Mouse (Mus musculus) frontal cortex, postnatal 14 days (tissue): Measurements from ENCODE around the gene Mrfap1.

Source experiments
- DNase-seq, 2 experiments: peaks; one replicate each; pipeline ENCODE4 v3.0.0; 2022; ENCODE audit warnings: low spot score in 2 of 2

The Mrfap1 gene

DNA sequence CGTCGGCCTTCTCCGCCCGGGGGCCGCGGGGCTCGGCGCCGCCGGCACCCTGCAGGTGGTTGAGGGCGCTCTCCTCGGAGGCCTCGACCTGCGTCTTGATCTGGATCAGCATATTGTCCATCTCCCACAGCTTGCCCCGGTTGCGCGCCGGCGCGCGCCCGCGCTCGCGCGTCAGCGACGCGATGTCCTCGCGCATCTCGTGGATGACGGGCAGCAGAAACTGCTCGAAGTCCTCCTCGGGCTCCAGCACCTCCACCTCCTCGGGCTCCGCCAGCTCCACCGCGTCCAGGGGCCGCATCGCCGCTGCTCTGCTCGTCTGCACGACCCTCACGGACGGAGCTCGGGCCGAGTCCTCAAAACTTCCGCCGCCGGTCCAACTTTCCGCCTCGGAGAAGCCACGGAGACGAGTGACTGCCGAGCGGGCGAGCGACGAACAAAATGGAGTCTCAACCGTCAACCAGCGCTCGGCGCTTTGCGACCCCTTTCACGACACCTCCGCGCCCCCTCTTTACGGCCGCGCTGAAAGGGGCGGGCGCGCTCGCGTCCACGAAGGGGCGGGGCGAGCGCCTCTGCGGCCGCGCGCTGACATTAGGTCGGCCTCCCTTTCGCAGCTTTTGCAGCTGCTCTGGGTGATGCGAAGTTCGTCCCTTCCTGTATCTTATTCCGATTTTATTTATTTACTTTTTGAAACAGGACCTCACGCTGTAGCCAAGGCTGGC lies at the start of gene Mrfap1:
Gene Mrfap1, minus strand, starts transcription at position 477 of the 719 bp plus-strand sequence.
- DNase-seq: peak; percentile 88 to 90

DNA sequence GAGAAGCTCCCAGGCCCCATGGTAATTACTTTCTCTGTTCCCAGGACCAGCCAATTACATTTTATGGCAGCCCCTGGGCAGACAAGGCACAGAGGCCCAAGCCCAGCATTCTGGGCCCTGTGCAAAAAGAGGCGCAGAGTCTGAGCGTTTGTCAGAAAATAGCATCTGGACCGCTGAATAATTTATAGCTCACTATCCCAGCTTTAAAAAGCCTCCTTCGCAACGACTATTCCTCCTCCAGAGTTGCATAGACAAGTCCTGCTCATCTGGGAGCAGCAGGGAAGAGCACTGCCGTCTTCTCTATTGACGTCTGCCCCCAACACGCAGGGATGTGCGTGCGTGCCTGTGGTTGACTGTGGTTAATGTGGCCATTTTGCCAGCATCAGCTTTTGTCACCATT lies 47.9 kb upstream of the Mrfap1 start:
- DNase-seq: no peak

DNA sequence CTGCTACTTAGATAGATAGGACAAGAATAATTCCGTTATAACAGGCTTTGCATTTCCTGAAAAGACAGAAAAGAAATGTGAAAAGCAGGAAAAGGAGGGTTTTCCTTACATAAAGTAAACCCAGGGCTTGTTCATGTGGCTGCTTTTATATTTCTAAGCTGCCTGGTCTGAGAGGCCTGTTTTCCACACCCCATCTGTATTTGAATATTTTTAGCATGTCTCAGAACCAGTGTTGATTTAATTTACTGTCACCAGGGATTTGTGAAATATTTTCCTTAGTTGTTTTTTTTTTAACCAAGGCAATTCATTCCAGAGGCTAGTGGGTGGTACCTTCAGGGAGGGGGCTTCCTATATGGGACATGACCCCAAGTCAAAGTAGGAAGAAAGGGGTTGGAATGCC lies 45.1 kb upstream of the Mrfap1 start:
- DNase-seq: no peak

DNA sequence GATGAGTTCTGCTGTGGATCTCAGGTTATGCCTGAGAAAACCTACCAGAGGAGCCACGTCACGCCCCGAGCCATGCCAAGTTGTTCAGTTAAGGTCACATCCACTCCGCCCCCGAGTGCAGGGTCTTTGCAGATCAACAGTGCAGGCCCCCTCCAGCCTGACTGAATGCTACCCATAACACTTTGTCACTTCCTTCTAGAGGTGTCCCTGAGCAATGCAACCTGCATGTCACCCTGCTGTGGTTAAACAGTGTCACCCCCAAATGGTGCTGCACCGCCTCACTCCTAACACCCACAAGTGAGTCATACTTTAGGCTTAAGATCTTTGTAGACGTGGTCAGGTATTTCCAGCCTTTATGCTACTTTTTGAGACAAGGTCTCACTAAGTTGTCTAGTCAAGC lies 43.5 kb upstream of the Mrfap1 start:
- no peak for DNase-seq

DNA sequence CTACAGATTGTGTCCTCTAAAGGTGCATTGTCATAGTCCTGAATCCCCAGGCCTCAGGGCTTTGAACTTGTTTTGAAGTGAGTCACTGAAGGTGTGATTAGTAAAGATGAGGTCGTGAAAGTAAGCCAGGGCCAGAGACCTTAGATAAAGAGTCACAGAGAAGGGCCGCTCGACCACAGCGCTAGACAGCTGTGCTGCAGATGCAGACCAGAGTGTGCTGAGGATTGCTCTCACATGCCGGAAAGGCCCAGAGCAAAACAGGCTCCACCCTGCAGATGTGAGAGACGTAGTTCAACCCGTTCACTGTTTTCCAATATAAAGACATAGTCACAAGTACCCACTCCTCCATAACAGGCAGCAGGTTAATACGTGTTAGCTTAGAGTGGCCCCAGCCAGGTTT lies 43.0 kb upstream of the Mrfap1 start:
- no peak for DNase-seq

DNA sequence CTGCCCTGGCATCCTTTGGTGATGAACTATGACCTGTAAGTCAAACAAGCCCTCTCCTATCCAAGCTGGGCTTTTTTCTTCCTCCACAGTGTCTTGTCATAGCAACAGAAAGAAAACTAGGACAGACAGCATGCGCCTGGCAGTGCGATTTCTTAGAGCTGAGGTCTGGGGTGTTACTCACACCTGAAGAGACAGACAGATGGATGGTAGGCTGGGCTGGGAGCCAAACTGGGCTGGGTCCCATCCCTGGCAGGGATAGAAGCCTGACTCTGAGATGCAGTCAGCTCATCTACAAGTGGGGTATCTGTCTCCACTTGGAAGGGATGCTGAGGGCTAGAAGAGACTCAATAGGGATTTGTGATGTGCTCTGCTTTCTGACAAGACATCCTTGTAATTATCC lies 42.5 kb upstream of the Mrfap1 start:
- DNase-seq: peak; percentile 48 to 58

DNA sequence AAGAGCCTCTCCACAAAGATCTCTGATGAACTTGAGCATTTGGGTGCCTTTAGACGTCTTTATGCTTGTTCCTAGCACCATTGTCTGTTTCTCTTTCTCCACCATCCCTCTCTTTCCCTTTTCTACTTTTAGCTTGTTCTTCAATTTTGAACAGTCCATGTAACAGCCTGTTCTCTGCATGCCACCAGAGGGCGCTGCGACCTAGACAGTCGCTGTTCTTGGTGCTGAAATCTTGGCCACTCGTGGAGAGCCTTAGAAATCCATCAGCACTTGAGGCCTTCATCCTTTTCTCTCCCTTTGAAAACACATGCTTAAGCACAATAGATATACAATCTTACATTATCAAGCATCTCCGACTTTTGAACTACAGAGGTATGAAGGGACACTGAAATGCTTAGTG lies 39.4 kb upstream of the Mrfap1 start:
- peak; percentile 48 to 79 for DNase-seq

DNA sequence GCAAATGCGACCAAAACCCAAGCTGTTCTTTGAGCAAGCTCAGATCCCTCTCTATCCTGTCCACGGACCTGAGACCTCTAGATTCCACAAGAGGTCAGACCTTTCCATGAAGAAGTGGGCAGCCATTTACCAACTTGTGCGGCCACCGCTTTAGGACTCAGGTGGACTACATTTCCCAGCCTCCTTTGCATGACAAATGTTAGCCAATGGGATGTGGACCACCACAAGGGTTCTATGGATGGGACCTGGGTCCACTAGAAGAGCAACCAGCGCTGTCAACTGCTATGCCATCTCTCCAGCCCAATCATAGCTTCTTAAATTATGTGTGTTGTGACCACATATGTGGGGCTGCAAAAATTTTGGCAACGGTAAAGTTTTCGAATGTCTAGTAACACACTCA lies 34.7 kb upstream of the Mrfap1 start:
- DNase-seq: peak in 1 of 2 experiments; percentile 40

DNA sequence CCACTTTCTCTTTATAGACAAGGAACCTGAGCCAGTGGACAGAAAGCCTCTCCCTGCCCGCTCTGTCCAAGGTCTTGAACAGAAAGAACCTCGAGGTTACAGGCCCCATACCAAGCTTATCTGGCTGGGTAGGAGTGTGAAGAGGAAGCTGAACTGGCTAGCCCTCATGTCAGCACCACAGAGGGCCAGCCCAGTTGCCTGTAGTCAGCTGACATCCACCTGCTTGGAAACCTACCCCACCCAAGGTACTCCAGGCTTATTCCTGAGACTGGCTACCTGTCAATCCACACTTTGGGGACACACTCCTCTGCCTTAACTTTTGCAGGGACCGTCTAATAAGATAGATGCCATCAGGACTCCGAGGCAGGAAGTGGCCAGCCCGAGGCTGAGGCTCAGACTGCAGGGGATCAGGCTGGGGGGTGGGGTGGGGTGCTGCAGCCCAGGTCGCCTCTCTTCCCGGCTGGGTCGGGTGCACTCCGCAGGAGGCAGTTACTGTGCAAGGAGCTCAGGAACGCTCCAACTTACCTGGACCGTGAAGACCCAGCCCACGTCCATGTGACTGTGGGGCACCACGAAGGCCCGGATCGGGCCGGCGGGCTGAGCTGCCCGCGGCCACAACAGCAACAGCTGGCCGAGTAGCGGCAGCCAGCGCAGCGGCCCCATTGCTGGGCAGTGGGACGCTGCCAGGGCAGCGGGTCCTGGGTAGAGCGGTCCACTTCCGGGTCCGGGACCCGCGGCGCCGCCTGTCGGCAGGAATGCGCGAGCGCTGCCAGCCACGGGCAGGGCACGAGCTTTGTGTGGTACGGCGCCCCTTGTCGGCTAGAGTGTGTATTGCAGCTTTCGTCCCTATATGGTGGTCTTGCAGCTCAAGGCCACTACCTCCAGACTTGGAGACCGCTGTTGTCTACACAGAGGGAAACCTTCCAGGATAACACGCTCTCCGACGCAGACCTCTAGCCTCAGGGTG lies 33.6 kb upstream of the Mrfap1 start, which contains the start of gene Man2b2:
Gene Man2b2, minus strand, starts transcription at position 741 of the 967 bp plus-strand sequence.
- peak; percentile 76 to 82 for DNase-seq

DNA sequence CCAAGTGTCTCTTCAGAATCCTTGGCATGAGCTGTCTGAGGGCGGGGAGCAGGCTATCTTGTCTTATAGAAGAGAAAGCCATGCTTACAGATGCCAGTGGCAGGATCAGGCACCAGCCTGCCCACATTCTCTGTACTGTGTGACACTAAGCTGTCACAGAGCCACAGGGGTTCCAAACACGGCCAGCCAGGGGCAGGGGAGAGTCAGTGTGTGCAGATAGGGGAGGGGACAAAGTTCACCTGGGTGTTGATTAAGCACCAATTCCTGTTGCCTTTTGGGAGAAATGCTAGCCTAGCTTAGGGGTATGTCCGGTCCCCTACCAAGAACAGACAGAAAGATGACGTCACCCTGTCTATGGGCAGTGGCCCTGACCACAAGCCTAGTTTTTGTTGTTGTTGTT lies 32.5 kb upstream of the Mrfap1 start:
- no peak for DNase-seq

DNA sequence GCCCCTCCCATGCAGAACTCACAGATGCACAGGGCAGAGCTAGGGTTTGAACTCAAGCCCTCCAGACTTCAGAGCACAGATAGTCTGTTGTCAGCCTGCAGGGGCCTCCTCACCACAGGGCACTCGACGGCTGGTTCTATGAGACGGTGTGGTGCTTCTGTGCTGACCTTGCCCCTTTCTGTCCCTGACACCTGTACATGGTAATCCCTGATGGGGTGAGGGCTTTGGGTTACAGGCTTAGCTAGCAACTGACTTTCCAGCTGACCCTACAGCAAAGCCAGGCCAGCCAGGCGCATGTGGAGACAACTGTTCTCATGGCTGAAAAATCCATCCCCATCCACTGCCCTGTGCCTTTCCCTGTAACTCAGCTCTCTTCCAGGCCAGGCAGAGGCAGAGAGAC lies 26.3 kb upstream of the Mrfap1 start:
- DNase-seq: no peak

DNA sequence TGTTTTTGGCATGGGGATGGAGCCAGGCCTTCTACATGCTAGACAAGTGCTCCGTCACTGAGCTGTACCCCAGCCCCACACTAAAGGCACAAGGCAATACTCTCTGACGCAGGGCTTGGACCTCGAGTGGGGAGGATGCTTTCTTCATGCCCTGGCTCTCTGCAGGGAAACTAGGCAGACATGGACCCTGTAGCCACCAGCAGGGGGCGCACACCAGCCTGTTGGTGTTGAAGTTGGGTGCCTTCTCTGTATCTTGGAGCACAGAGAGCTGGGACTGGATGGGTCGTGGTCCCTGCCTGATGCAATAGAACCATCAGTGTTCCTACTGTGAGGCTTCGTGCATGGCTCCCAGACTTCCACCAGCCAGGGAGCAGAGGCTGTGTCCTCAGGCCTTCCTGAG lies 23.6 kb upstream of the Mrfap1 start:
- DNase-seq: peak in 1 of 2 experiments; percentile 52

DNA sequence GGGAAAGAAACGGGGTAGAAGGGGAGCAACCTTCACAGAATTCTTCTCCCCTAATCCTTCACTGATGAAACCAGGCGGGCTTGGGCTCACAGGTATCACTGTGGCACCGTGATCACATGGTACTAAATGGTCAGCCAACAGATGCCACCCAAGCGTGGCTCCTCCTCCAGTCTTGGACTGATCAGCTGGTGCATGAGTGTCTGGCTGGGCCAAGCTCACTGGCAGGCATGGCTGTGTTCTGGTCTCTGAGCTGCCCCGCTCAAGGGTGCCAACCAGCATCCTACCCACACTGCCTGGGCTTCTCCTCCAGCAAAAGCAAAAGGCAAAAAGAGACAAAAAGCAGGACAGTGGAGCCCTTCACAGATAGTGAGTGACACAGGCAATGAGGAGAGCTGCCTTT lies 23.2 kb upstream of the Mrfap1 start:
- DNase-seq: no peak

DNA sequence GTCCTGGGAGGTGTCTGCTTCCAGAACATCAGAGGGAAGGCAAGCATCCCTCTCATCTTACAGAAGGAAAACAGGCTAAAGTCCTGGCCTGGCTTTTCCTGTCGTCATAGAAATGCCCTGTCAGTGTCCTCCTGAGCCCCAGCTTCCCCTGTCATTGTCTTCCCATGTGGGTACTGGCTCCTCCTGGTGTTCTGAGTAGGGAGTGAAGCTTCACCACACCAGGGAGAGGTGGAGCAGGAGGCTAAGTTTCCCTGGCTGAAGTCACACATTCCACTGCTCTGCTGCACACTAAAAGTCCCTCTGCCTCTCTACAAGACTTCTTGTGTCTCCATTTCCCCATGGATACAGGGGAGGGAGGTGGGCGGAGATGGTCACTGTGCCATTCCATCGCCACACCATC lies 21.2 kb upstream of the Mrfap1 start:
- DNase-seq: no peak

DNA sequence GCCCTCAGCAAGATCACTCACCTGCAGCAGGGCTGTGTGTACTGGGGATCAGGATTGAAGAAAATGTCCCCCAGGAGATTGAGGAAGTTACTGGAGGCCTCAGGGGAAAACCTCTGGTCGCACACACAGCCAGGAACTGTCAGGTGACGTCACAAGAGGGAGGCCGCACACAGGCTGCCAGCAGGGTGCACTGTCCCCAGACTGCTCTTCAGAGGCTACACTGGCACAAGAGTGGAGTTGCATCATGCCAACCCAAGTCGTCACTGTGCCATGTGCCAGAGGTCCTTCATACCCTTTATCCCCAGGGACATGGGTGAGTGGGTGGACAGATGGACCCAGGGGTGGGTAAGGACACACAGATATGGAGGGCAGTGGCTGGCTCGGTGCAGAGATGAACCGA lies 18.0 kb upstream of the Mrfap1 start:
- no peak for DNase-seq

DNA sequence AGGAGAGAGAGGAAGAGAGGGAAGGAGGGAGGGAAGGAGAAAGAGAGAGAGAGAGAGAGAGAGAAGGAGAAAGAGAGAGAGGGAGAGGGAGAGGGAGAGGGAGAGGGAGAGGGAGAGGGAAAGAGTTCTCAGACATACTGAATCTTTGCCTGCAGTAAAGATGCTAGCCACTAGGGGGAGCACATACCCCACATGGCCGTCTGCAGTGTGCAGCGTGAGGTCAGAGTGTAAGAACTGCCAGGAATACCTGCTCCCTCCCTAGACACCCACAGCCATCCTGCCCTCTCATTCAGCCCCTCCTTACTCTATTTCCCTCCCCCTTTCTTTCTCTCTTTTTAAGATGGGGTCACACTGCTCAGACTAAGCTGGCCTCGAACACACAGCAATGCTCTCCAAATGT lies 14.8 kb upstream of the Mrfap1 start:
- DNase-seq: peak in 1 of 2 experiments; percentile 61

DNA sequence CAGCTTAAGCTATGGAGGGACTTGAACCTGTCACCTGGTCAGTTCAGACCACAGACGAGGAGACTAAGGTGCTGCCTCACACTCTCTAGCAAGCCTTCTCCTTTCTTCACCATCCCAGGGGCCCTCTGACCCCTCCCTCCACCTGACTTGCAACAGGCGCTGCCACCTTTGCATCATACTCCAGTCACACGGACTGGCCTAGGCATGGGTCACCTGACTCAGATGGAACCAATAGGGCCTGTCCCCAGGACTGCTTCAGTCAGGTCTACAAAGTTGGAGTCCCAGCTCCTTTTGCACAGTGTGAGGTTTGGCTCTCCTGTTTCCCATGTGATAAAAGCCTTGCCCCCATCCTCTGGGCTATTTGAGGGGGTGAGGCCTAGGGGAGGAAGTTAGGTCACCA lies 14.1 kb upstream of the Mrfap1 start:
- DNase-seq: no peak

DNA sequence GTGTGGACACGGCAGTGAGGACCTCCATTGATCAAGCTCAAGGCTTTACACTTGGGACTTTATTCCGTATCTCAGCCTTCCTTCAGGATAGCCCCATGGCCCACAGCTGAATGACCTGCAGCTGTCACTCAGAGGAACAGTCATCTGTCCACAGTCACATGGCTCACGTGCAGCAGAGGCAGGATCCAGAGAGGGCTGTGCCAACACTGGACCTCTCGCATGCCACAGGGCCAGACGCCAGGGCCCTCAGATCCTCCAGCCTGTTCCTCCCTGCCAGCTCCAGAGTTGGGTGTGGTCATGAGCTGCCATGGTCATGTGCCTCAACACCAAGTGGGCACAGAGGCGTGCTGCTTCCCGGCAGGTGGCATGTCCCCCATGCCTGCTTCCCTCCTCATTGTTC lies 12.6 kb upstream of the Mrfap1 start:
- no peak for DNase-seq

DNA sequence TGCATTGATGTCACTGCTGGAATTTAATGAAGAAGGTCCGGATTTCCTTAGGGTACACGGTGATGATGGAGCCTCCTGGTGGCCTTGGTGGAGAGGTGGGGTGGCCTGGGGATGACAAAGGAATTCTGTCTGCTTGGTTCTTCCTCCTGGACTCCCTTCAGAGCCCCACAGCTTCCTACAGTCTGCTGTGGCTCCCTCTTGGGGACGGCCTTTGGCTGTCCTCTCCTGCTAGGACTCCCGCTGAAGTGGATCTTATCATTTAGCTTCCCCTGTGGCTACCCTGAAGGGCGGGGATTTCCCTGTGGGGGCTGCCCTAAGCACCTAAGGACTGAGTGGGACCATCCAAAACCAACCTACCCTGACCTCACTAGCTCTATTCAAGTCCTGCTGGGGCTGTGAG lies 10.5 kb upstream of the Mrfap1 start:
- DNase-seq: no peak

DNA sequence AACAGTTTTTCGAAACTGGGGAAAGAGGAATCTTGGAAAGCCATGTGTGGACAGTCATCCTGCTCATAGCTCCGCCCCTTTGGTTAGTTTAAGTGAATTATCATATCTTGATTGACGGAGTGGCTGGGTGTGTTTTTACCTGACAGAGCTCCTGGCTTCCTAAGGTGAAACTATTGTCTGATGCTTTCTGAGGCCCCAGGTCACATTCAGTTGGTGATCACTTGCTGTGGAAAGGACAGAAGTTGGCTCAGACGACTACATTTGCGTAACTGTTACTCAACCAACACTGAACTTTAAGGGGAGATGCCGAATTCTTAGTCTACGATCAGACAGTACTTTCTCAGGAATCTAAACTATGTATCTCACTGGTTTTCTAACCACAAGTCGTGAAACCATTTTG lies 719 bp upstream of the Mrfap1 start:
- DNase-seq: no peak

DNA sequence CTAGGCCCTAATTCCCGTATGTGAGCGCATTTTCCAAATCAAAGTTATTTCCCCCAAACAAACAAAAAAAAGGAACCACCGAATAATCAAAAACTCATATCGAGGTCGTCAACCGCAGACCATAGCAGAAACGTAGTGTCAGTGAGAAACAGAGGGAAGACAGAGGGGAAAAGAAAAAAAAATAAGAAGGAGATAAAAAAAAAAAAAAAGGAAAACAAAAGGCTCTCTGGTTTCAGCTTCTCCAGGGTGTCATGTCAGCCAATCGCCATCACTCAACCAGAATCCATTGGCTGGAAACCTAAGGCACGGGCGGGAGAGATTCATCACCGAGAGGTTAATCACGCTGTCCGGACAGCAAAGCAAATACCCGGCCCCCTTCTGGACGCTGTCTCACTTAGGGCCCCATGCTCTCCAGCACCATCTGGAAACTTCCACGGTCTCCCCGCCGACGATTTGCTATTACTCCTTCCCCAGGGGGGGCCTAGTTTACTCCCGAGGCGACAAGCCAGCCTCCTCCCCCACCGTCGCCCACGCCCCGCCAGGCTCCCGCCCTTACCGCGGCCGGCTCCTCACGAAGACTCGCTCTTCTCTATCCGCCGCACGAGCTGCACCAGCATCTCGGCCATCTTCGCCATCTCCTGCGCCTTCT lies 801 bp downstream of the Mrfap1 start:
- DNase-seq: peak; percentile 54 to 57

DNA sequence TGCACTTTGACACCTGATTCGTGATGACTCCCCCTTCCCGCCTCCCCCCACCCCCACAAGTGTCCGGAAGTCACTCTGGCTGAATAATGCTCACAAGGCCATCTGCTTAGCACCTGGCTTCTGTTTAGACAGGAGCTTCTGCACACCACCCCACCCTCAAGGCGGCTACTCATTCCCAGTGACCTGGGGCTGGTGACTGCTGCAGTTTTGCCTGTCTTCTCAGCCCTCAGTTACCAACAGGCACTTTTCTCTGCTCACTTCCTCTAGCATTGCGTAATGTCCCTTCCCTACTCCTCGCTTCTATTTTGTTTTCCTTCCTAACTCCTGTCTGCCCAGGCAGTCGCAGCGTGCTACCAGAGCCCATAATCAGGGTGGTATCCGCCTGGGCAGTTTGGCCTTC lies 4.7 kb downstream of the Mrfap1 start:
- DNase-seq: no peak
